8 mouse cellular contexts compared by ENCODE assay signal in genomic region chr7:143106672-143107465, GRCm38 (mm10). TPM values are rescaled to one million over a fixed set of nuclear protein-coding genes. Genes with fewer than 3 reads are reported as not detected.
DNase-seq lines count a peak whose midpoint lies in the region; ATAC-seq and TF ChIP-seq lines count a peak whose summit lies in the region.

No protein-coding gene starts in this region.

- H3K9me3 ChIP-seq in heart, embryonic 14.5 days (ENCODE audit: control insufficient read depth, low read length), result no peaks in the 10 kb centered on the region
- no peaks in the 10 kb centered on the region for H3K9me3 ChIP-seq in kidney, postnatal 0 days (replicated peaks; ENCODE audit: low read length)

- H3K9ac ChIP-seq in heart, embryonic 14.5 days (ENCODE audit: low read length), result peak overlapping the region; percentile 92
- H3K9ac ChIP-seq in kidney, postnatal 0 days (ENCODE audit: low read depth, low read length), result peak overlapping the region; percentile 44

- 8% methylated on average over 51 of the region's 57 CpGs for WGBS in spleen, adult 2 months
- 5% methylated on average over 45 of the region's 57 CpGs for WGBS in heart, embryonic 14.5 days
- WGBS in kidney, postnatal 0 days, result 7% methylated on average over 56 of the region's 57 CpGs

- intact Hi-C loops in gastrocnemius, postnatal 36 days (cut with DNase I), result no loop called here

- ATAC-seq in heart, embryonic 14.5 days (ENCODE audit: insufficient number of reproducible peaks, insufficient read depth, low FRiP score, low read depth), result peak; percentile 58
- peak; percentile 56 for ATAC-seq in kidney, postnatal 0 days (replicated peaks; ENCODE audit: low FRiP score, low read depth)

- 0 out of 2 replicates have a peak overlapping the region, but pooled peaks have one; percentile 0 for H3K4me3 ChIP-seq in spleen, adult 2 months (ENCODE audit: extremely low read depth, insufficient read depth, insufficient read length)
- peak overlapping the region; percentile 62 to 72 for H3K4me3 ChIP-seq in heart, embryonic 14.5 days (ENCODE audit: control insufficient read depth in 1 of 2, insufficient read depth in 1 of 2, low read depth in 1 of 2, low read length in 2 of 2)
- H3K4me3 ChIP-seq in kidney, postnatal 0 days (replicated peaks; ENCODE audit: low read depth, low read length), result peak overlapping the region; percentile 41

- no peak for DNase-seq in spleen, adult 2 months (ENCODE audit: low read depth in 1 of 2, low spot score in 2 of 2)
- DNase-seq in spleen, postnatal 36 days (ENCODE audit: low spot score in 2 of 2), result no peak
- DNase-seq in kidney, postnatal 0 days (ENCODE audit: low spot score), result no peak
- peak; percentile 84 for DNase-seq in lung, postnatal 25 days (ENCODE audit: low spot score)
- DNase-seq in testis, postnatal 14 days (ENCODE audit: low spot score), result peak; percentile 35
- no peak for DNase-seq in right cerebral cortex, postnatal 25 days
- no peak for DNase-seq in gastrocnemius, postnatal 36 days

- H3K27ac ChIP-seq in spleen, adult 2 months (ENCODE audit: insufficient read depth, low read length), result no peak overlapping the region
- H3K27ac ChIP-seq in heart, embryonic 14.5 days (replicated peaks in 1 of 2; ENCODE audit: control insufficient read depth in 1 of 2, insufficient read depth in 1 of 2, low read depth in 2 of 2, low read length in 2 of 2), result peak overlapping the region in 1 of 2 experiments; percentile 99; a peak in 2 of 4 replicates
- peak overlapping the region; percentile 70 for H3K27ac ChIP-seq in kidney, postnatal 0 days

- H3K36me3 ChIP-seq in spleen, adult 2 months (ENCODE audit: control insufficient read depth, insufficient read depth, low read length), result no peaks in the 10 kb centered on the region
- 0 out of 2 replicates have a peak, but pooled peaks cover 3% of the 10 kb centered on the region for H3K36me3 ChIP-seq in heart, embryonic 14.5 days (ENCODE audit: control insufficient read depth, insufficient read depth, low read length)
- H3K36me3 ChIP-seq in kidney, postnatal 0 days (ENCODE audit: insufficient read depth, low read length), result no peaks in the 10 kb centered on the region

- peaks cover 7% of the 10 kb centered on the region for H3K27me3 ChIP-seq in spleen, adult 2 months (ENCODE audit: control insufficient read depth, insufficient read depth, low read length)
- peaks cover 22% of the 10 kb centered on the region for H3K27me3 ChIP-seq in heart, embryonic 14.5 days (ENCODE audit: control insufficient read depth, insufficient read depth, low read length)
- peaks cover 14% of the 10 kb centered on the region for H3K27me3 ChIP-seq in kidney, postnatal 0 days (ENCODE audit: insufficient read depth, low read length)

- H3K4me1 ChIP-seq in spleen, adult 2 months (ENCODE audit: control insufficient read depth, insufficient read depth, insufficient read length), result peaks cover 6% of the 10 kb centered on the region; the same call in 1 of the 2 replicates
- peaks cover 39 to 51% of the 10 kb centered on the region in 2 experiments for H3K4me1 ChIP-seq in heart, embryonic 14.5 days (ENCODE audit: control insufficient read depth in 2 of 2, insufficient read depth in 2 of 2, low read length in 2 of 2)
- H3K4me1 ChIP-seq in kidney, postnatal 0 days (replicated peaks; ENCODE audit: insufficient read depth, low read length), result no peaks in the 10 kb centered on the region; the same call in 1 of the 2 replicates

- TF ChIP-seq POLR2A in spleen, adult 2 months (IDR thresholded peaks at IDR 0.05; ENCODE audit: low read depth, low read length), result no peak

- peak overlapping the region; percentile 86 for H3K4me2 ChIP-seq in heart, embryonic 14.5 days (ENCODE audit: low read length)
- peak overlapping the region; percentile 81 for H3K4me2 ChIP-seq in kidney, postnatal 0 days (ENCODE audit: low read length)

- TF ChIP-seq CTCF in spleen, adult 2 months (IDR thresholded peaks at IDR 0.05; ENCODE audit: extremely low read depth, insufficient read depth, insufficient read length, insufficient replicate concordance), result no peak
- TF ChIP-seq CTCF in kidney, postnatal 0 days (IDR thresholded peaks at IDR 0.05; ENCODE audit: low read depth), result peak; percentile 36; the same call in 1 of the 2 replicates

RNA-seq across cellular contexts. Expression of gene Kcnq1, which starts 0.7 kb away (rescaled TPM):
- polyA plus RNA-seq in spleen, adult 2 months (2012; rRNA removed), result 1.1 and 1.2 TPM in 2 replicates
- polyA plus RNA-seq in heart, embryonic 14.5 days (2014; fragmentation: Nextera tagmentation; extraction: Ambion mirVana), result 28.1 and 31.1 TPM in 2 replicates
- 12.6 and 13.4 TPM in 2 replicates for polyA plus RNA-seq in kidney, postnatal 0 days (2015; fragmentation: Nextera tagmentation; extraction: Ambion mirVana)
- under 1 TPM; 0.31 to 0.69 TPM for total RNA-seq in gastrocnemius, postnatal 36 days (2021)

RNA-seq across cellular contexts. Expression of gene Trpm5, which starts 12.4 kb away (rescaled TPM):
- 0.66 and 0.95 TPM in 2 replicates for polyA plus RNA-seq in spleen, adult 2 months (2012; rRNA removed)
- polyA plus RNA-seq in heart, embryonic 14.5 days (2014; fragmentation: Nextera tagmentation; extraction: Ambion mirVana), result 3.9 and 4.4 TPM in 2 replicates
- 3.4 and 3.9 TPM in 2 replicates for polyA plus RNA-seq in kidney, postnatal 0 days (2015; fragmentation: Nextera tagmentation; extraction: Ambion mirVana)
- not detected for total RNA-seq in gastrocnemius, postnatal 36 days (2021)

RNA-seq across cellular contexts. Expression of gene Tssc4, which starts 37.8 kb away (rescaled TPM):
- polyA plus RNA-seq in spleen, adult 2 months (2012; rRNA removed), result 62.9 and 85.0 TPM in 2 replicates
- 31.3 and 41.1 TPM in 2 replicates for polyA plus RNA-seq in heart, embryonic 14.5 days (2014; fragmentation: Nextera tagmentation; extraction: Ambion mirVana)
- 69.1 and 72.3 TPM in 2 replicates for polyA plus RNA-seq in kidney, postnatal 0 days (2015; fragmentation: Nextera tagmentation; extraction: Ambion mirVana)
- total RNA-seq in gastrocnemius, postnatal 36 days (2021), result 1 to 10 TPM; 7.8 to 8.4 TPM

RNA-seq across cellular contexts. Expression of gene Cd81, which starts 54.3 kb away (rescaled TPM):
- polyA plus RNA-seq in spleen, adult 2 months (2012; rRNA removed), result 300 and 352 TPM in 2 replicates
- 885 and 947 TPM in 2 replicates for polyA plus RNA-seq in heart, embryonic 14.5 days (2014; fragmentation: Nextera tagmentation; extraction: Ambion mirVana)
- 621 and 647 TPM in 2 replicates for polyA plus RNA-seq in kidney, postnatal 0 days (2015; fragmentation: Nextera tagmentation; extraction: Ambion mirVana)
- total RNA-seq in gastrocnemius, postnatal 36 days (2021), result 100 to 1,000 TPM; 106 to 118 TPM

Comparison
In these comparisons a context has a peak if more than half of its experiments do, and no peak if none do; other contexts are left out.
1. DNase-seq: peak in lung, postnatal 25 days (single experiment) and testis, postnatal 14 days (single experiment); none in spleen, adult 2 months (0 of 2), spleen, postnatal 36 days (0 of 2), kidney, postnatal 0 days (single experiment), right cerebral cortex, postnatal 25 days (single experiment) and gastrocnemius, postnatal 36 days (0 of 2).
2. H3K4me3 ChIP-seq: peak in every context shown above with its lines; median percentile 67 in heart, embryonic 14.5 days; 41 in kidney, postnatal 0 days; 0 in spleen, adult 2 months.